Mouse (Mus musculus): ENCODE measurements at regions not wholly inside any gene's neighbourhood (a gene's known extent, or its start where the extent isn't known, plus 50 kb on each side); places are given as distances from the start of the nearest gene placed in this dataset.

DNA sequence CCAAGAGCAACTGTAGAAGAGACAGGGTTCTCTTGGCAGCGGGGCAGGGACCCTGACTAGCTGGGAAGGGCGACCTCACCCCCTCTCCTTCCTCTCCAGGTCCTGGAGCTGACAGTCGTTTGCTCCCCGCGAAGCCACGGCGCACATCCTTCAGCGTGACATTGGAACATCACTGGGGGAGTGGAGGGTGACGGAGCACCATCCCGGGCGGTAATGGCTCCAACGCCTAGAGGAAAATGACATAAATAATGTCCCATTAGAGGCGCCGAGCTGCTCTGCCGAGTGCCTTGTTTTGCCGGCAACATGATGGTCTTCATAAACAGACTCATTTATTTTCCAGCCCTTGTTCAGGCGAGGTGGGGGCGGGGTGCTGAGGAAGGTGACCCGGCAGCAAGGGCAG lies 62.3 kb upstream of the Ctnnbl1 start:
- H3K27ac ChIP-seq (ENCODE audit: low read depth, low read length), result no peak overlapping the region
- H3K4me2 ChIP-seq (replicated peaks; ENCODE audit: low read depth), result no peak overlapping the region
- H3K4me3 ChIP-seq (ENCODE audit: low read depth, low read length), result no peak overlapping the region
- WGBS, result 43% methylated on average over 19 of the region's 19 CpGs
- no peak overlapping the region for H3K9ac ChIP-seq (ENCODE audit: low read depth, low read length)
- no peaks in the 10 kb centered on the region for H3K27me3 ChIP-seq (replicated peaks; ENCODE audit: control insufficient read depth, insufficient read depth, low read length)
- no peak for TF ChIP-seq CTCF (IDR thresholded peaks at IDR 0.05; ENCODE audit: low read depth)
- no peaks in the 10 kb centered on the region for H3K36me3 ChIP-seq (ENCODE audit: control insufficient read depth, insufficient read depth)
- no peaks in the 10 kb centered on the region for H3K9me3 ChIP-seq (ENCODE audit: control insufficient read depth)
- no peak for ATAC-seq
- H3K4me1 ChIP-seq (replicated peaks; ENCODE audit: control insufficient read depth, insufficient read depth, low read length), result no peaks in the 10 kb centered on the region

DNA sequence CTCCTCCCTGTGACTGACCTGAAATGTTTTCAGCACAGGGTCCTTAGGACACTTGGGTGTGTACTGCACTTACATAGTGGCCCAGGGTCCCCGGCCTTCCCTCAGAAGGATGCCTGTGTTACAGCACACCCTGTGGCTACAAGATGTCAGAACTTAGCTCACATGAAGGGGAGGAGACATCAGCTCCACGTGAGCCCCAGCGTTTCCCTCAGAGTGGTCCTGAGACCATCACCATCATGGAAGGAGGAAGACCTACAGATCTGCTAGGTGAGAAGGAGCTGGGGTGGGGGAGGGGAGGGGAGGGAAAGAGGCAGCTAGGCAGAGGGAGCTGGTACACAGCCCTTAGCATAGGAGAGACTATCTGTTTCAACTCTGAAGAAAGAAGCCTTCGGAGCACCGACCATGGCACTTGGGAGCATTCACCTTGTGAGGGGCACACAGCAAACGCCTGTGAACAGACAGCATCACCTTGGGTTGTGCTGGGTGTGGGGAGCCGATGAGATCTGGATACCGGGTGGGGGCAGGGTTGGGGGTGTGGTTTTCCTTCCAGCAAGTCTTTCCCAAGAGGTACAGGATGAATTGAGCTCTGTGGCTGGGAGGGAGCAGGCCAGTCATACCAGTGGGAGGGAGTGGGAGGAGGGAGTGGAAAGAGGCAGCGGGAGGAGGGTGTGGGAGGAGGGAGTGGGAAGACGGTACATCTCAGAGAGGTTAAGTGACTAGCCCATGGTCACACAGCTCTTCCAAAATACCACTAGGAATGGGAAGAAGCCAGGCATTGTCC lies 60.6 kb upstream of the Ctnnbl1 start:
- H3K27ac ChIP-seq (ENCODE audit: low read depth, low read length), result no peak overlapping the region
- TF ChIP-seq CTCF (IDR thresholded peaks at IDR 0.05; ENCODE audit: low read depth), result no peak
- no peak for ATAC-seq
- no peaks in the 10 kb centered on the region for H3K36me3 ChIP-seq (ENCODE audit: control insufficient read depth, insufficient read depth)
- H3K27me3 ChIP-seq (replicated peaks; ENCODE audit: control insufficient read depth, insufficient read depth, low read length), result no peaks in the 10 kb centered on the region
- H3K4me1 ChIP-seq (replicated peaks; ENCODE audit: control insufficient read depth, insufficient read depth, low read length), result no peaks in the 10 kb centered on the region
- H3K4me3 ChIP-seq (ENCODE audit: low read depth, low read length), result no peak overlapping the region
- WGBS, result 38% methylated on average over 10 of the region's 10 CpGs
- H3K9me3 ChIP-seq (ENCODE audit: control insufficient read depth), result no peaks in the 10 kb centered on the region
- no peak overlapping the region for H3K9ac ChIP-seq (ENCODE audit: low read depth, low read length)
- no peak overlapping the region for H3K4me2 ChIP-seq (replicated peaks; ENCODE audit: low read depth)

DNA sequence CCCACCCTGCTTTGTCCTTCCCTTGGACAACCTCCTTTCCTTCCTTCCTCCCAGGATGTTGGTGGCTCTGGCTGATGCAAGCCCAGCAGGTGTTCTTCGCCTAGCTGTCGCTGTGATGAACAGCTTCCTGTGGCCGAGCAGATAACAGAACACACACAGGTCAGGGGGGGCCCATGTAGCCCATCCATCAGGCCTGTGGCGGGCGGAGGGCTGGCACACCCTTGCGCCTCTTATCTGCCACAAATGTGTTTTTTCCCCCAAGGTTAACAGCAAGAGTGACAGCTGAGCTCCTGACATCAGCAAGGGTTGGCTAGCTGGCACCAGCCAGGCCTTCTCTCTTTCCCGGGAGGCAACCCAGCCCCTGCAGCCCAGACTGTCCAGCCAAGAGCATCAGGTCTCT lies 59.9 kb upstream of the Ctnnbl1 start:
- WGBS, result 13% methylated on average over 7 of the region's 7 CpGs
- H3K4me2 ChIP-seq (replicated peaks; ENCODE audit: low read depth), result no peak overlapping the region
- no peaks in the 10 kb centered on the region for H3K27me3 ChIP-seq (replicated peaks; ENCODE audit: control insufficient read depth, insufficient read depth, low read length)
- H3K9me3 ChIP-seq (ENCODE audit: control insufficient read depth), result no peaks in the 10 kb centered on the region
- H3K36me3 ChIP-seq (ENCODE audit: control insufficient read depth, insufficient read depth), result no peaks in the 10 kb centered on the region
- H3K4me3 ChIP-seq (ENCODE audit: low read depth, low read length), result no peak overlapping the region
- TF ChIP-seq CTCF (IDR thresholded peaks at IDR 0.05; ENCODE audit: low read depth), result no peak
- H3K27ac ChIP-seq (ENCODE audit: low read depth, low read length), result no peak overlapping the region
- H3K4me1 ChIP-seq (replicated peaks; ENCODE audit: control insufficient read depth, insufficient read depth, low read length), result no peaks in the 10 kb centered on the region
- no peak for ATAC-seq
- no peak overlapping the region for H3K9ac ChIP-seq (ENCODE audit: low read depth, low read length)

DNA sequence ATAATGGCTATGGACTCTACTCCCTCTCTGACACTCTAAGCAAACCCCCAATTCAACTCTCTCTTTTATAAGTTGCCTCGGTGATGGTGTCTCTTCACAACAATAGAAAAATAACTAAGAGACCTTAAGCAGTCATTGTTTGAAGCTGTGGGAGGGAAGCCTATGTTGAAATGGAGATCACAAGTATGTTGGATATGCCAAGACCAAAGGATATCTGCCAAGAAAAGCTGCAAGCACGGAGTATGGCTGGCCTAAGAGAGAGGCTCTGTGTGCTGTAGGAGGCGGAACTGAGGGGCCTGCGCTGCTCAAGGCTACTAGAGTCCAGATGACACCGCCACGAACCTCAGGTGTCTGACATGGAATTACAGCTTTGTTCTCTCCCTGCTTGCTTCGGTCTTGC lies 55.3 kb upstream of the Ctnnbl1 start:
- Histone ChIP-seq H3K9ac (ENCODE audit: low read depth, low read length) (no peak overlapping the region), H3K4me1 (replicated peaks; ENCODE audit: control insufficient read depth, insufficient read depth, low read length) (no peaks in the 10 kb centered on the region), H3K27ac (ENCODE audit: low read depth, low read length) (no peak overlapping the region), H3K36me3 (ENCODE audit: control insufficient read depth, insufficient read depth) (no peaks in the 10 kb centered on the region), H3K4me3 (ENCODE audit: low read depth, low read length) (no peak overlapping the region), H3K9me3 (ENCODE audit: control insufficient read depth) (no peaks in the 10 kb centered on the region), H3K4me2 (replicated peaks; ENCODE audit: low read depth) (no peak overlapping the region), H3K27me3 (replicated peaks; ENCODE audit: control insufficient read depth, insufficient read depth, low read length) (no peaks in the 10 kb centered on the region)
- 85% methylated on average over 7 of the region's 7 CpGs for WGBS
- no peak for TF ChIP-seq CTCF (IDR thresholded peaks at IDR 0.05; ENCODE audit: low read depth)
- ATAC-seq, result no peak
